Mouse (Mus musculus) olfactory bulb, adult 2 months (tissue): ENCODE measurements around the gene Ang2.

ENCODE experiments used
- CTCF ChIP-seq: fragments of 200-500 bp; IDR thresholded peaks from 2 replicates; pipeline ENCODE4 v1.5.1; 2012; ENCODE audit warnings: low read depth, mild to moderate bottlenecking, low read length, moderate library complexity; ENCODE audit not compliant: insufficient read depth
- POLR2A ChIP-seq: fragments of 200-500 bp; IDR thresholded peaks from 2 replicates; pipeline ENCODE4 v1.6.1; 2012; ENCODE audit warnings: mild to moderate bottlenecking, low read depth, low read length, moderate library complexity; ENCODE audit not compliant: insufficient read depth

GRCm38 (mm10) chr14:51240899-51241298, 42.0 kb upstream of the Ang2 start:
- TF ChIP-seq CTCF (no peak), POLR2A (no peak)
